Comparison of ENCODE assay signal across 8 mouse cellular contexts in genomic region chr4:119223696-119224095, GRCm38 (mm10). TPM values are rescaled to one million over a fixed set of nuclear protein-coding genes. Genes with fewer than 3 reads are reported as not detected.
A peak's percentile ranks its signal among the peaks of the same experiment; 100 is the strongest.
DNase-seq lines count a peak whose midpoint lies in the region; ATAC-seq lines count a peak whose summit lies in the region.

No protein-coding gene starts in this region.

- ATAC-seq in cerebellum, adult (ENCODE audit: insufficient number of reproducible peaks, low FRiP score, low TSS enrichment), result peak; percentile 60; the same call in 1 of the 2 replicates
- peak; percentile 55 for ATAC-seq in monocyte, adult 5-6 weeks (replicated peaks; ENCODE audit: insufficient number of reproducible peaks, low FRiP score, low TSS enrichment, poor library complexity, severe bottlenecking)

- DNase-seq in cerebellum, adult 9-10 months, result no peak
- peak; percentile 41 for DNase-seq in right cerebral cortex, adult 18-20 months
- DNase-seq in right cerebral cortex, postnatal 4 days, result no peak
- DNase-seq in cerebellum, postnatal 25 days, result peak; percentile 38 to 62
- peak; percentile 34 to 68 for DNase-seq in kidney, postnatal 36 days
- no peak for DNase-seq in gastrocnemius, postnatal 10 days

RNA-seq across cellular contexts. Expression of gene Tmem269, which starts 5.7 kb away (rescaled TPM):
- total RNA-seq in monocyte, adult 5-6 weeks (2017), result not detected in 3 replicates
- not detected for total RNA-seq in gastrocnemius, postnatal 10 days (2021)

RNA-seq across cellular contexts. Expression of gene AU022252, which starts 8.8 kb away (rescaled TPM):
- total RNA-seq in monocyte, adult 5-6 weeks (2017), result 3.5 to 10.4 TPM (median 4.1 TPM) in 3 replicates
- 10 to 100 TPM; 19.3 to 21.2 TPM for total RNA-seq in gastrocnemius, postnatal 10 days (2021)

RNA-seq across cellular contexts. Expression of gene P3h1, which starts 9.0 kb away (rescaled TPM):
- total RNA-seq in monocyte, adult 5-6 weeks (2017), result 0.48 to 1.8 TPM (median 0.53 TPM) in 3 replicates
- 10 to 100 TPM; 23.3 to 30.5 TPM for total RNA-seq in gastrocnemius, postnatal 10 days (2021)

RNA-seq across cellular contexts. Expression of gene Svbp, which starts 28.6 kb away (rescaled TPM):
- 4.9 to 35.0 TPM (median 16.9 TPM) in 3 replicates for total RNA-seq in monocyte, adult 5-6 weeks (2017)
- total RNA-seq in gastrocnemius, postnatal 10 days (2021), result 10 to 100 TPM; 38.2 to 44.7 TPM

RNA-seq across cellular contexts. Expression of gene Cldn19, which starts 31.5 kb away (rescaled TPM):
- total RNA-seq in monocyte, adult 5-6 weeks (2017), result not detected in 3 replicates
- 10 to 100 TPM; 12.8 to 17.0 TPM for total RNA-seq in gastrocnemius, postnatal 10 days (2021)

Comparison
In these comparisons a context has a peak if more than half of its experiments do, and no peak if none do; other contexts are left out.
1. DNase-seq: peak in right cerebral cortex, adult 18-20 months (single experiment), cerebellum, postnatal 25 days (2 of 2) and kidney, postnatal 36 days (2 of 2); none in cerebellum, adult 9-10 months (single experiment), right cerebral cortex, postnatal 4 days (single experiment) and gastrocnemius, postnatal 10 days (single experiment).